Mouse (Mus musculus) adrenal gland, postnatal 14 days (tissue): ENCODE data around the gene 9530053A07Rik. TPM values are rescaled to one million over a fixed set of nuclear protein-coding genes. Genes with fewer than 3 reads are reported as not detected.
"Not testable (repeated sequence)": the region's sequence is repeated elsewhere in the genome, so short reads cannot be mapped to it uniquely, and the experiment has no call there.

Experiments used
- DNase-seq: peaks from one replicate; pipeline ENCODE4 v3.0.0; 2021; ENCODE audit warnings: mixed read lengths
- long read RNA-seq, 2 experiments: library from polyadenylated mRNA; stranded (forward); transcript quantifications; one replicate each; pipeline ENCODE4 v2.0.0; 2021
- total RNA-seq: library from RNA; stranded (reverse); gene quantifications from 2 replicates; pipeline ENCODE4 v1.2.3, GENCODE M21; 2021

9530053A07Rik gene
- not detected in 2 replicates for total RNA-seq
- long read RNA-seq, experiment 1 = 0 reads
- long read RNA-seq, experiment 2 = 0 reads

- DNase-seq = no peak
These were observed at the start of gene 9530053A07Rik for GRCm38 (mm10) chr7:28129166-28129565. Gene 9530053A07Rik (plus strand): TSS chr7:28129466.

- no peak for DNase-seq
These were observed 45.1 kb upstream of the 9530053A07Rik start for GRCm38 (mm10) chr7:28084215-28084614.

GRCm38 (mm10) chr7:28086236-28086635, 43.0 kb upstream of the 9530053A07Rik start:
- no peak for DNase-seq

GRCm38 (mm10) chr7:28093541-28093940, 35.7 kb upstream of the 9530053A07Rik start:
- DNase-seq = no peak

GRCm38 (mm10) chr7:28099101-28099500, 30.2 kb upstream of the 9530053A07Rik start:
- DNase-seq = no peak

GRCm38 (mm10) chr7:28100596-28101590, 28.4 kb upstream of the 9530053A07Rik start:
- peak; percentile 64 for DNase-seq

GRCm38 (mm10) chr7:28102936-28103335, 26.3 kb upstream of the 9530053A07Rik start:
- DNase-seq = not testable (repeated sequence)

- DNase-seq = peak; percentile 14
These were observed 24.6 kb upstream of the 9530053A07Rik start for GRCm38 (mm10) chr7:28104670-28105069.

GRCm38 (mm10) chr7:28106241-28106640, 23.0 kb upstream of the 9530053A07Rik start:
- DNase-seq = no peak

GRCm38 (mm10) chr7:28114648-28115047, 14.6 kb upstream of the 9530053A07Rik start:
- DNase-seq = no peak

GRCm38 (mm10) chr7:28137613-28138012, 8.3 kb downstream of the 9530053A07Rik start:
- peak; percentile 69 for DNase-seq

- peak; percentile 87 for DNase-seq
These were observed 19.0 kb downstream of the 9530053A07Rik start for GRCm38 (mm10) chr7:28148263-28148662.

GRCm38 (mm10) chr7:28149841-28150240, 20.6 kb downstream of the 9530053A07Rik start:
- no peak for DNase-seq

GRCm38 (mm10) chr7:28151584-28152221, 22.4 kb downstream of the 9530053A07Rik start:
- DNase-seq = peak; percentile 75

- DNase-seq = not testable (repeated sequence)
These were observed 24.3 kb downstream of the 9530053A07Rik start for GRCm38 (mm10) chr7:28153595-28153994.

GRCm38 (mm10) chr7:28159292-28159691, 30.0 kb downstream of the 9530053A07Rik start:
- DNase-seq = no peak

- no peak for DNase-seq
These were observed 30.6 kb downstream of the 9530053A07Rik start for GRCm38 (mm10) chr7:28159893-28160292.

- no peak for DNase-seq
These were observed 32.0 kb downstream of the 9530053A07Rik start for GRCm38 (mm10) chr7:28161163-28161749.

GRCm38 (mm10) chr7:28165406-28165805, 36.1 kb downstream of the 9530053A07Rik start:
- no peak for DNase-seq

- DNase-seq = peak; percentile 89
These were observed 39.3 kb downstream of the 9530053A07Rik start for GRCm38 (mm10) chr7:28168320-28169115.
